Mouse (Mus musculus): ENCODE data around the gene St7.

GRCm38 (mm10) chr6:17750957-17751356 lies 58.2 kb downstream of the St7 start:
- TF ChIP-seq POLR2A (IDR thresholded peaks at IDR 0.05; ENCODE audit: insufficient read depth, low read length) (no peak), CTCF (IDR thresholded peaks at IDR 0.05; ENCODE audit: low read depth, low read length) (no peak), EP300 (IDR thresholded peaks at IDR 0.05; ENCODE audit: insufficient read depth, low read depth, low read length) (no peak)
